Mouse (Mus musculus): ENCODE data around the gene Mrps23. TPM values are rescaled to one million over a fixed set of nuclear protein-coding genes. Genes with fewer than 3 reads are reported as not detected.
A peak's percentile ranks its signal among the peaks of the same experiment; 100 is the strongest.
"Not testable (repeated sequence)": the region's sequence is repeated elsewhere in the genome, so short reads cannot be mapped to it uniquely, and the experiment has no call there.

Mrps23 gene
- total and polyA plus RNA-seq, 2 experiments from 2014 or later, result 156 to 240 TPM

GRCm38 (mm10) chr11:88201172-88201571 lies 3.0 kb upstream of the Mrps23 start:
- Histone ChIP-seq H3K4me2 (ENCODE audit: low read depth, low read length) (0 out of 2 replicates have a peak overlapping the region, but pooled peaks have one; percentile 14), H3K9ac (replicated peaks; ENCODE audit: low read depth, low read length) (0 out of 2 replicates have a peak overlapping the region, but pooled peaks have one; percentile 17), H3K9me3 (replicated peaks; ENCODE audit: control insufficient read depth, low read length) (no peaks in the 10 kb centered on the region), H3K27me3 (ENCODE audit: control insufficient read depth, insufficient read depth, low read length) (no peaks in the 10 kb centered on the region), H3K4me3 (ENCODE audit: low read depth, low read length) (no peak overlapping the region), H3K4me1 (ENCODE audit: control insufficient read depth, insufficient read depth) (peaks cover 43% of the 10 kb centered on the region), H3K27ac (ENCODE audit: low read depth) (peak overlapping the region; percentile 95), H3K36me3 (replicated peaks; ENCODE audit: control insufficient read depth, insufficient read depth, low read length) (peaks cover 9% of the 10 kb centered on the region; the same call in 1 of the 2 replicates)
- TF ChIP-seq EP300 (IDR thresholded peaks at IDR 0.05; ENCODE audit: low read depth), result no peak
- TF ChIP-seq CTCF (IDR thresholded peaks at IDR 0.05; ENCODE audit: low read depth), result no peak
- ATAC-seq (ENCODE audit: insufficient read depth, low read depth), result peak; percentile 63
- WGBS, result 16% methylated on average over 2 of the region's 2 CpGs
- peak; percentile 84 for DNase-seq (ENCODE audit: low spot score)

DNA sequence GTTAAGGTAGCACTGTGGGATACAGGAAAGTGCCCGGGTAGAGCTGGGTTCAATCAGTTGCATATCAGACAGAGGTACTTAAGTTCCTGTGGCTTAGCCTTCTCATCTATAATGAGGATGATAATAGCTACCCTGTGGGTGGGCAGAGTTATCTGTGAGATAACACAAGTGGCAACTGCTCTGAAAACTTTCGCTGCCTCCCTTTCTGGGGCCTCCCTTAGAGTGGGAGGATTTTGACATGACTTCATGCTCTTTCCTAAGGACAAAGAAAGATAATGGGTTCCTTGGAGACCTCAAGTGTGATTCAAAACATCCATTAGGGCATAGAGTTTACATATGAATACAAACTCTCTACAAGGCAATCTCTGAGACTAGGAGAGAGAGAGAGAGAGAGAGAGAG lies 2.1 kb upstream of the Mrps23 start:
- Histone ChIP-seq H3K36me3 (replicated peaks; ENCODE audit: control insufficient read depth, insufficient read depth, low read length) (peaks cover 13% of the 10 kb centered on the region), H3K27ac (ENCODE audit: low read depth) (peak overlapping the region; percentile 95), H3K4me1 (ENCODE audit: control insufficient read depth, insufficient read depth) (peaks cover 43% of the 10 kb centered on the region), H3K4me3 (ENCODE audit: low read depth, low read length) (no peak overlapping the region), H3K9me3 (replicated peaks; ENCODE audit: control insufficient read depth, low read length) (no peaks in the 10 kb centered on the region), H3K9ac (replicated peaks; ENCODE audit: low read depth, low read length) (no peak overlapping the region), H3K4me2 (ENCODE audit: low read depth, low read length) (no peak overlapping the region), H3K27me3 (ENCODE audit: control insufficient read depth, insufficient read depth, low read length) (no peaks in the 10 kb centered on the region)
- 5% methylated on average over 2 of the region's 2 CpGs for WGBS
- TF ChIP-seq EP300 (IDR thresholded peaks at IDR 0.05; ENCODE audit: low read depth) (no peak), CTCF (IDR thresholded peaks at IDR 0.05; ENCODE audit: low read depth) (no peak)
- ATAC-seq (ENCODE audit: insufficient read depth, low read depth) (no peak), DNase-seq (ENCODE audit: low spot score) (peak; percentile 66)

DNA sequence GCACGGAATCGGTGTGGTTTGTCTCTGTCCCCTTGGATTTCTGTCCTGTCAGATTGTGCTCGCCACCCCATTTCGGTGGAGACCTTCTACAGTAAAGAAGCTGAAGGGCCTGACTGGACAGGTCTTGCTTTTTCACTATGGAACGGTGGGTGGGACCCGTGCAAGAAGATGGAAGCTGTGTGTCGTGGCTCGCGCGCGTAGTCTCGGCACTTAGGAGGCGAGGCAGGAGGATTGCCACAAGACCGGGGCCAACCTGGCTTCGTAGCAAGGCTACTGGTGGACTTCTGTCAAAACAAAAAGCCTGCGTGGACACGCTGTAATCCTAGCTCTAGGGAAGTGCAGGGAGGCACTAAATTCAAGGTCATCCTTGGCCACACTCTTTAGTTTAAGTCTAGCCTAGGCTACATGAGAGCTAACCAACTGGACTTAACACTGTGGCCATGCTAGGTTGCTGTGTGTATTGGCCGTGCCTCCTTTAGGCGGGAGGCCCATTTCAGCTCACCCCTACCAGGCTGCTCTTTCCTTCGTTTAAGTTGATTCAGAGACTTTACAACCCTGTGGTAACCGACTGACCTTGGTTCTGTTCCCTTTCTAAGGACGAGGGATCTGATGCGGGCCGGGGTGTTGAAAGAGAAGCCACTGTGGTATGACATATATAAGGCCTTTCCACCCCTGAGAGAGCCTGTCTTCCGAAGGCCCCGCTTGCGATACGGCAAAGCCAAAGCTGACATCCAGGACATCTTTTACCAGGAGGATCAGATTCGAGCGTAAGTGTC lies 593 bp downstream of the Mrps23 start:
- Histone ChIP-seq H3K4me1 (ENCODE audit: control insufficient read depth, insufficient read depth) (peaks cover 39% of the 10 kb centered on the region), H3K36me3 (replicated peaks; ENCODE audit: control insufficient read depth, insufficient read depth, low read length) (peaks cover 37% of the 10 kb centered on the region), H3K4me3 (ENCODE audit: low read depth, low read length) (peak overlapping the region; percentile 91), H3K9ac (replicated peaks; ENCODE audit: low read depth, low read length) (peak overlapping the region; percentile 94), H3K27me3 (ENCODE audit: control insufficient read depth, insufficient read depth, low read length) (no peaks in the 10 kb centered on the region), H3K4me2 (ENCODE audit: low read depth, low read length) (peak overlapping the region; percentile 82), H3K27ac (ENCODE audit: low read depth) (peak overlapping the region; percentile 95), H3K9me3 (replicated peaks; ENCODE audit: control insufficient read depth, low read length) (no peaks in the 10 kb centered on the region)
- DNase-seq (ENCODE audit: low spot score) (no peak), ATAC-seq (ENCODE audit: insufficient read depth, low read depth) (no peak)
- 27% methylated on average over 30 of the region's 30 CpGs for WGBS
- TF ChIP-seq EP300 (IDR thresholded peaks at IDR 0.05; ENCODE audit: low read depth), result no peak
- no peak for TF ChIP-seq CTCF (IDR thresholded peaks at IDR 0.05; ENCODE audit: low read depth)

DNA sequence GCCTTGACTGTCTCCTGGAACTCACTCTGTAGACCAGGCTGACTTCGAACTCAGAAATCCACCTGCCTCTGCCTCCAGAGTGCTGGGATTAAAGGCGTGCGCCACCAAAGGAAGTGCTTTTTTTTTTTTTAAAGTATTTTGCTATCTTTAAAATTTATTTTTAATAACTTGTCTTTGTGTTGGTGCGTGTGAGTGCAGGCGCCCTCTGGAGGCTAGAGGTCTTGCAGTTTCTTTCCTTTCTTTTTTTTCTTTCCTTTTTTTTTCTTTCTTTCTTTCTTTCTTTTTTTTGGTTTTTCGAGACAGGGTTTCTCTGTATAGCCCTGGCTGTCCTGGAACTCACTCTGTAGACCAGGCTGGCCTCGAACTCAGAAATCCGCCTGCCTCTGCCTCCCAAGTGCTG lies 2.4 kb downstream of the Mrps23 start:
- WGBS, result 75% methylated on average over 8 of the region's 8 CpGs
- H3K4me2 ChIP-seq (ENCODE audit: low read depth, low read length); DNase-seq (ENCODE audit: low spot score); H3K4me3 ChIP-seq (ENCODE audit: low read depth, low read length); H3K27me3 ChIP-seq (ENCODE audit: control insufficient read depth, insufficient read depth, low read length); H3K9me3 ChIP-seq (replicated peaks; ENCODE audit: control insufficient read depth, low read length); H3K9ac ChIP-seq (replicated peaks; ENCODE audit: low read depth, low read length); ATAC-seq (ENCODE audit: insufficient read depth, low read depth); H3K27ac ChIP-seq (ENCODE audit: low read depth): not testable (repeated sequence)
- Histone ChIP-seq H3K4me1 (ENCODE audit: control insufficient read depth, insufficient read depth) (peaks cover 28% of the 10 kb centered on the region), H3K36me3 (replicated peaks; ENCODE audit: control insufficient read depth, insufficient read depth, low read length) (peaks cover 55% of the 10 kb centered on the region)
- peak; percentile 26; the same call in 1 of the 2 replicates for TF ChIP-seq CTCF (IDR thresholded peaks at IDR 0.05; ENCODE audit: low read depth)

DNA sequence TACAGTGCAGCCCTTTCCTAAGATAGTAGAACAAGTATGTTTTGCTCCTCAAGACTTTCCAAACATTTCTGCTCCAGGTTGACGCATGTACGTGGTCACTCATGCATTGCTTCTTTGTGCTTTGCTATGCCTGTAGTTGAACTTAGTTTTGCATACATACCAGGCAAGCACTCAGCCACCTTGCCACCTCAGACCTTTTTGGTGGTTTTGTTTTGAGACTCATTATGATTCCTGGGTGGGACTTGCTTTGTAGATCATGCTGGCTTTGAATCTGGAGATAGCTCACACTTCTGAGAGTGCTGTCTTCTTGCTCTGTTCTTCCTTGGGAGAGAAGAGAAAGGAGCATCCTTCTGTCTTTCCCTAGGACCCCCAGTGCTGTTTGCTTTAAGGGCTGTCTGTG lies 3.5 kb downstream of the Mrps23 start:
- H3K9me3 ChIP-seq (replicated peaks; ENCODE audit: control insufficient read depth, low read length), result no peaks in the 10 kb centered on the region
- WGBS, result 93% methylated on average over 2 of the region's 2 CpGs
- no peaks in the 10 kb centered on the region for H3K27me3 ChIP-seq (ENCODE audit: control insufficient read depth, insufficient read depth, low read length)
- ATAC-seq (ENCODE audit: insufficient read depth, low read depth) (no peak), DNase-seq (ENCODE audit: low spot score) (no peak)
- H3K4me1 ChIP-seq (ENCODE audit: control insufficient read depth, insufficient read depth), result peaks cover 18% of the 10 kb centered on the region
- H3K9ac ChIP-seq (replicated peaks; ENCODE audit: low read depth, low read length), result no peak overlapping the region
- no peak overlapping the region for H3K4me3 ChIP-seq (ENCODE audit: low read depth, low read length)
- H3K36me3 ChIP-seq (replicated peaks; ENCODE audit: control insufficient read depth, insufficient read depth, low read length), result peaks cover 57% of the 10 kb centered on the region
- TF ChIP-seq CTCF (IDR thresholded peaks at IDR 0.05; ENCODE audit: low read depth), result no peak
- TF ChIP-seq EP300 (IDR thresholded peaks at IDR 0.05; ENCODE audit: low read depth), result no peak
- H3K27ac ChIP-seq (ENCODE audit: low read depth), result no peak overlapping the region
- H3K4me2 ChIP-seq (ENCODE audit: low read depth, low read length), result no peak overlapping the region

Data from heart, postnatal 0 days (tissue).